ENCODE assay signal across 8 mouse cellular contexts in genomic region chr6:73314923-73315603, GRCm38 (mm10).
DNase-seq lines count a peak whose midpoint lies in the region; ATAC-seq and TF ChIP-seq lines count a peak whose summit lies in the region.

No protein-coding gene starts in this region.

- peaks cover 5% of the 10 kb centered on the region for H3K4me1 ChIP-seq in forebrain, embryonic 16.5 days (replicated peaks; ENCODE audit: control insufficient read depth, insufficient read depth, low read length)
- peaks cover 7% of the 10 kb centered on the region; the same call in 1 of the 2 replicates for H3K4me1 ChIP-seq in hindbrain, embryonic 12.5 days

- H3K4me3 ChIP-seq in forebrain, embryonic 16.5 days (replicated peaks; ENCODE audit: low read length), result peak overlapping the region; percentile 42
- peak overlapping the region; percentile 40 for H3K4me3 ChIP-seq in hindbrain, embryonic 12.5 days

- in situ Hi-C loops in Patski (cut with MboI; ENCODE audit: low pct_unique_long_range_greater_than_20kb), result no loop called here

- POLR2A ChIA-PET in Patski (lab: Charles Lee), result interaction anchor here (0.6 kb wide), 1 partner anchor 15 kb away, joined by 3 read pairs; no protein-coding TSS in a partner anchor

- CTCF ChIA-PET in Patski (lab: Charles Lee), result no interaction called here

- peak overlapping the region; percentile 46 for H3K9ac ChIP-seq in forebrain, embryonic 16.5 days (replicated peaks; ENCODE audit: low read depth, low read length)
- peak overlapping the region; percentile 51 for H3K9ac ChIP-seq in hindbrain, embryonic 12.5 days

- H3K27me3 ChIP-seq in Patski, result peaks cover 12% of the 10 kb centered on the region
- H3K27me3 ChIP-seq in forebrain, embryonic 16.5 days (replicated peaks; ENCODE audit: control insufficient read depth, insufficient read depth, low read length), result no peaks in the 10 kb centered on the region
- no peaks in the 10 kb centered on the region for H3K27me3 ChIP-seq in hindbrain, embryonic 12.5 days

- no peaks in the 10 kb centered on the region for H3K9me3 ChIP-seq in forebrain, embryonic 16.5 days (ENCODE audit: control insufficient read depth, low read length)
- no peaks in the 10 kb centered on the region for H3K9me3 ChIP-seq in hindbrain, embryonic 12.5 days (replicated peaks)

- no peaks in the 10 kb centered on the region for H3K36me3 ChIP-seq in forebrain, embryonic 16.5 days (ENCODE audit: control insufficient read depth, insufficient read depth)
- H3K36me3 ChIP-seq in hindbrain, embryonic 12.5 days, result no peaks in the 10 kb centered on the region

- WGBS in forebrain, embryonic 16.5 days, result 0% methylated on average over 17 of the region's 17 CpGs
- WGBS in hindbrain, embryonic 12.5 days, result under 1% methylated on average over 17 of the region's 17 CpGs

- no peak overlapping the region for H3K27ac ChIP-seq in forebrain, embryonic 16.5 days (ENCODE audit: low read length)
- peak overlapping the region; percentile 70; the same call in 1 of the 2 replicates for H3K27ac ChIP-seq in hindbrain, embryonic 12.5 days

- peak; percentile 40 for ATAC-seq in Patski
- ATAC-seq in forebrain, embryonic 16.5 days, result peak; percentile 82
- peak; percentile 85 for ATAC-seq in hindbrain, embryonic 12.5 days (ENCODE audit: low FRiP score)
- ATAC-seq in activated CD4-positive, CD25-positive, alpha-beta regulatory T cell, adult 4 months, result no peak

- peak; percentile 31 for DNase-seq in Patski (ENCODE audit: low read depth, low spot score)
- peak; percentile 10 for DNase-seq in cerebellum, adult 11-12 months
- peak; percentile 22 to 26 for DNase-seq in layer of hippocampus, postnatal 36 days
- DNase-seq in lung, postnatal 36 days, result peak; percentile 81
- peak; percentile 97 for DNase-seq in retina, postnatal 1 day

- no peak for TF ChIP-seq CTCF in Patski (IDR thresholded peaks at IDR 0.05)

- peak overlapping the region; percentile 61 for H3K4me2 ChIP-seq in forebrain, embryonic 16.5 days (ENCODE audit: low read length)
- H3K4me2 ChIP-seq in hindbrain, embryonic 12.5 days (replicated peaks), result peak overlapping the region; percentile 59

Comparison
In these comparisons a context has a peak if more than half of its experiments do, and no peak if none do; other contexts are left out.
1. DNase-seq: peak in every context shown above with its lines; median percentile 97 in retina, postnatal 1 day; 81 in lung, postnatal 36 days; 31 in Patski; 24 in layer of hippocampus, postnatal 36 days; 10 in cerebellum, adult 11-12 months.